Mouse (Mus musculus): ENCODE data around the gene Klf13. TPM values are rescaled to one million over a fixed set of nuclear protein-coding genes. Genes with fewer than 3 reads are reported as not detected.

Gene Klf13
- polyA plus RNA-seq, 2 experiments: 3.4 to 15.8 TPM

DNA sequence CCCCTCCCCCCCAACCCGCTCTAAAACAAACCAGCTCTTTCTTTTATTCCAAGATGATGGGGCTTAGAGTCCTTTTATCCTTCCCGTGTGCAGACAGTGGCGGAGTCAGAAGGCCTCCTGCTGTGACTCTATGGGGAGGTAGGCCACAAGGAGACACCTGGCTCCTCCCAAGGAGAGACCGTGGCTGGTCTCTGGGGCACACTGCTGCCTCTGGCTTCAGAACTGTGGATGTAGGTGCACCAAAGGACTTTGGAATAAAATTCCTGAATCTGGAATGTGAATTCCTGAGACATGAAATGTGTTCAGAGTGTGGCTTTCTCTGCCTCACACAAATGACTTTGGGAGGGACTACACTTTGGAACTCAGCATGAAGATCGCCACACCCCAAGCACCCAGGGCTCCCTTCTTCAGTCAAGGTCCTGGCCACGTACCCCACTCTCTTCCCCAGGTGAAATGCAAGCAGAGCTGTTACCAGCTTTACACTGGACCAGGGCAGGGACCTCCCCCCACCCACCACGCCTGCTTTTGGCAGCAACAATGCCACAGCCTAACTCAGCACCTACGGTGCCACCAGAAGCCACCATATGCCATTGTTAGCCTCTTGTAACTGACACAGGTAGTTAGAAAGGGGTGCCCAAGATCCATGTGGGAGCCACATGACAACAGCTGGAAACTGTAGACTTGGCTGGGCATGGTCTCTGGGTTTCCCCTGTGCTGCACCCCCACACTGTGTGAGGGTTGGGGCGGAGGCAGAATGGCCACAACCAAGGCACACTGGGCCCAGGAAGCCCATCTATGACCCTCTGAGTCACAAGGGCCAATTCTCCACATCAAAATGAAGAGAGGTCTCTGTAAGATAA is 49.4 kb downstream of the Klf13 start:
- H3K36me3 ChIP-seq (replicated peaks; ENCODE audit: control insufficient read depth, insufficient read depth, low read depth): no peaks in the 10 kb centered on the region; the same call in none of the 2 replicates
- H3K4me1 ChIP-seq (replicated peaks; ENCODE audit: control insufficient read depth in 2 of 2, insufficient read depth in 2 of 2, low read length in 1 of 2): no peaks in the 10 kb centered on the region
- 81% methylated on average over 9 of the region's 9 CpGs for WGBS (ENCODE audit: insufficient replicate concordance)
- no peak overlapping the region for H3K4me3 ChIP-seq (ENCODE audit: insufficient read depth in 1 of 2, low read depth in 2 of 2, low read length in 2 of 2)
- no peak for ATAC-seq (ENCODE audit: insufficient read depth)
- no peak for DNase-seq (ENCODE audit: low read depth in 3 of 3, low spot score in 3 of 3)
- no peak overlapping the region for H3K27ac ChIP-seq
- H3K4me2 ChIP-seq (ENCODE audit: low read depth): no peak overlapping the region
- H3K27me3 ChIP-seq (ENCODE audit: control insufficient read depth, insufficient read depth, low read length): no peaks in the 10 kb centered on the region
- no peak for TF ChIP-seq CTCF (IDR thresholded peaks at IDR 0.05; ENCODE audit: low read depth)
- no peak for TF ChIP-seq EP300 (IDR thresholded peaks at IDR 0.05; ENCODE audit: low read depth)
- no peaks in the 10 kb centered on the region for H3K9me3 ChIP-seq (ENCODE audit: control insufficient read depth, low read length)
- no peak overlapping the region for H3K9ac ChIP-seq (replicated peaks)

DNA sequence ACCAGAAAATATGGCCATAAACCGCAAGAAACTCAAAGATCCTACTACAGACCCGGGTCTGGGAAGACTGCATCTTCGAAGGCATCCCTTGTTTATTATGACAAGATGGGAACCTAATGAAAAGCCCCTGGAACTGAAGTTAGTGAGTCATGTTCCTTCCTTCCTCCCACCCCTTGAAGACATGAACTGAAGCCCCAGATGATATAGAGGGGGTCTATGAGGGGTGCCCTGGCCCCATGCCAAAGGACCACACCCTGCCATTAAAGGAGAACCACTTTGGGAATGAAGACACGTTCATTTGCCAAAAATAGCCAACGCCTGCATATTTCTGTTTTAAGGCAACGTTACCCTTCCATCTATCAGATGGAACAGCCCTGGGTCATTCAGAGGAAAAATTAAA is 50.0 kb downstream of the Klf13 start:
- Histone ChIP-seq H3K27me3 (ENCODE audit: control insufficient read depth, insufficient read depth, low read length) (no peaks in the 10 kb centered on the region), H3K4me1 (replicated peaks; ENCODE audit: control insufficient read depth in 2 of 2, insufficient read depth in 2 of 2, low read length in 1 of 2) (no peaks in the 10 kb centered on the region), H3K36me3 (replicated peaks; ENCODE audit: control insufficient read depth, insufficient read depth, low read depth) (no peaks in the 10 kb centered on the region; the same call in none of the 2 replicates), H3K9ac (replicated peaks) (no peak overlapping the region), H3K4me2 (ENCODE audit: low read depth) (no peak overlapping the region), H3K4me3 (ENCODE audit: insufficient read depth in 1 of 2, low read depth in 2 of 2, low read length in 2 of 2) (no peak overlapping the region), H3K9me3 (ENCODE audit: control insufficient read depth, low read length) (no peaks in the 10 kb centered on the region), H3K27ac (no peak overlapping the region)
- no peak for TF ChIP-seq CTCF (IDR thresholded peaks at IDR 0.05; ENCODE audit: low read depth)
- no peak for TF ChIP-seq EP300 (IDR thresholded peaks at IDR 0.05; ENCODE audit: low read depth)
- no peak for DNase-seq (ENCODE audit: low read depth in 3 of 3, low spot score in 3 of 3)
- ATAC-seq (ENCODE audit: insufficient read depth): no peak
- WGBS (ENCODE audit: insufficient replicate concordance): 67% methylated on average over 6 of the region's 6 CpGs

DNA sequence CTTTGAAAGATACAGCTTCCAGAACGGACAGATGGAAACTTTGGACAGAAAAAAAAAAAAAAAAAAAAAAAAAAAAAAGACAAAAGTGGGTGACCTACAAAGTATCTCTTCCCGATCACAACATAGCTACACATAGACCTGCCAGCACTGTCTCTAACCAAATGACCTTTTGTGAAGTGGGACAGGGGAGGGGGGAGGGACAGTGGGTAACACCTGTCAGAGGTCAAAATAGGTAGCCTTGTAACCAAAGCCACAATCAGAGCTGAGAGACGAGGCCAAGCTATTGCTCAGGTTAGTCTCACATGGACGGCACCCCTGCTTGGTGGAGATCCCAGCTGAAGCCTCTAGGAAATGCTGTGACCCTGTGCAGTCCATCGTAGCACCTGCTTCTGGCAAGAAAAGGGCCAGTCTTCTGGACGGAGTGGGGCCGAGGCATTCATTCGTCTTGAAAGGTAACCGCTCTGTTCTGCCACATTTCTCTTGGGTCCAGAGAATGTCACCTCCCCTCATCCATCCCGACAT is 51.1 kb downstream of the Klf13 start:
- no peak for ATAC-seq (ENCODE audit: insufficient read depth)
- no peak overlapping the region for H3K27ac ChIP-seq
- WGBS (ENCODE audit: insufficient replicate concordance): 68% methylated on average over 10 of the region's 10 CpGs

DNA sequence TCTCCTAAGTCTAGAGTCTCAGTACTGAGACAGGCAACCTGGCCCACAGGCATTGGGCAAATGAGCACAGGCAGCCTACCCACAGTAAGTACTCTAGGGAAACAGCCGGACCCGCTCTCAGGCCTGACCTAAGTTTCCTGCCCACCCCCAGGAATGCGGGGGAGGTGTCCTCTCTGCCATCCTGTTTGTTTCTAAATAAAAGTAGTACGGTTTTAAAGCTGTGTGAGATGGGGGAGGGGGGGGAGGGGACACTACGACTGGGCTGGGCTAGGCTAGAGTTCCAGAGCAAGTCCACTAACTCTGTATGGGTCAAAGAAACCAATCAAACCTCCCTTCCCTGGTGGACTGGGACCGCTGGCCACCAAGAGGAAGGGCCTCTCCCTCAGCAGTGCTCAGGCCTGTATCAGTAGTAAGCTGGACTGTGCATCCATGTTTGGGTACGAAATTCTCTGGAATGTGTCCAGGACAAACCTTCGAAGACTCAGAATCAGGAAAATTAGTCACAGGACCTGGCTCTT is 51.6 kb downstream of the Klf13 start:
- no peak overlapping the region for H3K27ac ChIP-seq
- DNase-seq (ENCODE audit: low read depth in 3 of 3, low spot score in 3 of 3) (no peak), ATAC-seq (ENCODE audit: insufficient read depth) (peak; percentile 38; the same call in 1 of the 2 replicates)
- TF ChIP-seq CTCF (IDR thresholded peaks at IDR 0.05; ENCODE audit: low read depth): no peak
- TF ChIP-seq EP300 (IDR thresholded peaks at IDR 0.05; ENCODE audit: low read depth): no peak
- H3K4me2 ChIP-seq (ENCODE audit: low read depth): no peak overlapping the region
- H3K9ac ChIP-seq (replicated peaks): no peak overlapping the region
- no peaks in the 10 kb centered on the region; the same call in none of the 2 replicates for H3K36me3 ChIP-seq (replicated peaks; ENCODE audit: control insufficient read depth, insufficient read depth, low read depth)
- no peaks in the 10 kb centered on the region for H3K27me3 ChIP-seq (ENCODE audit: control insufficient read depth, insufficient read depth, low read length)
- no peaks in the 10 kb centered on the region for H3K9me3 ChIP-seq (ENCODE audit: control insufficient read depth, low read length)
- H3K4me3 ChIP-seq (ENCODE audit: insufficient read depth in 1 of 2, low read depth in 2 of 2, low read length in 2 of 2): no peak overlapping the region
- WGBS (ENCODE audit: insufficient replicate concordance): 48% methylated on average over 8 of the region's 8 CpGs
- H3K4me1 ChIP-seq (replicated peaks; ENCODE audit: control insufficient read depth in 2 of 2, insufficient read depth in 2 of 2, low read length in 1 of 2): no peaks in the 10 kb centered on the region

More for the DNA sequence above, 51.1 kb downstream of the Klf13 start:
- no peak overlapping the region for H3K4me3 ChIP-seq (ENCODE audit: insufficient read depth in 1 of 2, low read depth in 2 of 2, low read length in 2 of 2)
- DNase-seq (ENCODE audit: low read depth in 3 of 3, low spot score in 3 of 3): no peak
- TF ChIP-seq EP300 (IDR thresholded peaks at IDR 0.05; ENCODE audit: low read depth) (no peak), CTCF (IDR thresholded peaks at IDR 0.05; ENCODE audit: low read depth) (no peak)
- H3K9ac ChIP-seq (replicated peaks): no peak overlapping the region
- H3K27me3 ChIP-seq (ENCODE audit: control insufficient read depth, insufficient read depth, low read length): no peaks in the 10 kb centered on the region
- H3K36me3 ChIP-seq (replicated peaks; ENCODE audit: control insufficient read depth, insufficient read depth, low read depth): no peaks in the 10 kb centered on the region; the same call in none of the 2 replicates
- H3K4me1 ChIP-seq (replicated peaks; ENCODE audit: control insufficient read depth in 2 of 2, insufficient read depth in 2 of 2, low read length in 1 of 2): no peaks in the 10 kb centered on the region
- no peaks in the 10 kb centered on the region for H3K9me3 ChIP-seq (ENCODE audit: control insufficient read depth, low read length)
- H3K4me2 ChIP-seq (ENCODE audit: low read depth): no peak overlapping the region

DNA sequence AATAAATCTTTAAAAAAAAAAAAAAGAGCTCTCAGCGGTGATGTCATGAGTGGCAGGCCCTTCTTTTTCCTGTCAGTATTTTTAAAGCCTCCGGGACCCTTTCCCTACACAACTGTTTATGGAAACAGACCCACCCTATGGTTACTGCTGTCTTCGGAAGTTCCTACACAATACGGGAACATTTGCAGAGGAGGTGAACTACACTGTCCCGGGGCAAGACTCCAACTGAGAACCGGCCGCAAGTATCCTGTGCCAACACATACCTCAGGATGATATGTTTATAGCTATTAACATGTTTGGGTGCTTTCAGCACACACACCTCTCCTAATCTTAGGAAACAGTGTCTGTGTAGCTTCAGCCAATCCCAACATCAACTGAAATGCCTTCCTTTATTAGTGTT is 53.7 kb downstream of the Klf13 start:
- ATAC-seq (ENCODE audit: insufficient read depth) (no peak), DNase-seq (ENCODE audit: low read depth in 3 of 3, low spot score in 3 of 3) (no peak)
- no peaks in the 10 kb centered on the region for H3K9me3 ChIP-seq (ENCODE audit: control insufficient read depth, low read length)
- WGBS (ENCODE audit: insufficient replicate concordance): 75% methylated on average over 7 of the region's 7 CpGs
- no peak overlapping the region for H3K27ac ChIP-seq
- no peaks in the 10 kb centered on the region for H3K27me3 ChIP-seq (ENCODE audit: control insufficient read depth, insufficient read depth, low read length)
- H3K4me3 ChIP-seq (ENCODE audit: insufficient read depth in 1 of 2, low read depth in 2 of 2, low read length in 2 of 2): no peak overlapping the region
- H3K36me3 ChIP-seq (replicated peaks; ENCODE audit: control insufficient read depth, insufficient read depth, low read depth): no peaks in the 10 kb centered on the region; the same call in 1 of the 2 replicates
- H3K4me1 ChIP-seq (replicated peaks; ENCODE audit: control insufficient read depth in 2 of 2, insufficient read depth in 2 of 2, low read length in 1 of 2): no peaks in the 10 kb centered on the region
- H3K4me2 ChIP-seq (ENCODE audit: low read depth): no peak overlapping the region
- TF ChIP-seq EP300 (IDR thresholded peaks at IDR 0.05; ENCODE audit: low read depth): no peak
- no peak for TF ChIP-seq CTCF (IDR thresholded peaks at IDR 0.05; ENCODE audit: low read depth)
- H3K9ac ChIP-seq (replicated peaks): no peak overlapping the region

Measured in liver, embryonic 14.5 days (tissue).